Mouse (Mus musculus) heart, postnatal 0 days (tissue): Measurements from ENCODE around the gene Glt8d1. TPM values are rescaled to one million over a fixed set of nuclear protein-coding genes. Genes with fewer than 3 reads are reported as not detected.

Experiments used
- ATAC-seq: fragments of 200-750 bp; cut with Nextera tagmentation; 2 replicates; pipeline ENCODE4 v1.8.0; 2017; ENCODE audit warnings: low read depth, moderate number of reproducible peaks, moderate library complexity; ENCODE audit not compliant: insufficient read depth
- DNase-seq: peaks from one replicate; pipeline ENCODE4 v3.0.0-alpha.2; 2016; ENCODE audit warnings: low spot score
- H3K27ac ChIP-seq: fragments of 300-500 bp; sonication (generic); 2 replicates; pipeline ENCODE4 v1.5.1; 2014; ENCODE audit warnings: low read depth, mild to moderate bottlenecking
- H3K27me3 ChIP-seq: fragments of 300-500 bp; sonication (generic); 2 replicates; pipeline ENCODE4 v1.6.1; 2014; ENCODE audit warnings: low read length, mixed read lengths; ENCODE audit not compliant: control insufficient read depth, insufficient read depth
- H3K36me3 ChIP-seq: fragments of 300-500 bp; sonication (generic); replicated peaks from 2 replicates; pipeline ENCODE4 v1.6.1; 2014; ENCODE audit warnings: low read length, mixed read lengths; ENCODE audit not compliant: control insufficient read depth, insufficient read depth
- H3K4me1 ChIP-seq: fragments of 300-500 bp; sonication (generic); 2 replicates; pipeline ENCODE4 v1.6.1; 2014; ENCODE audit warnings: antibody characterized with exemption; ENCODE audit not compliant: control insufficient read depth, insufficient read depth
- H3K4me2 ChIP-seq: fragments of 300-500 bp; sonication (generic); 2 replicates; pipeline ENCODE4 v1.6.1; 2014; ENCODE audit warnings: low read depth, mild to moderate bottlenecking, low read length, moderate library complexity
- H3K4me3 ChIP-seq: fragments of 300-500 bp; sonication (generic); 2 replicates; pipeline ENCODE4 v1.5.1; 2014; ENCODE audit warnings: low read depth, low read length
- H3K9ac ChIP-seq: fragments of 300-500 bp; sonication (generic); replicated peaks from 2 replicates; pipeline ENCODE4 v1.6.1; 2014; ENCODE audit warnings: low read depth, low read length, mixed read lengths
- H3K9me3 ChIP-seq: fragments of 300-500 bp; sonication (generic); replicated peaks from 2 replicates; pipeline ENCODE4 v1.6.1; 2016; ENCODE audit warnings: low read length; ENCODE audit not compliant: control insufficient read depth
- CTCF ChIP-seq: IDR thresholded peaks from 2 replicates; pipeline ENCODE4 v1.5.1; 2016; ENCODE audit warnings: antibody characterized with exemption, control low read depth, low read depth
- EP300 ChIP-seq: IDR thresholded peaks from 2 replicates; pipeline ENCODE4 v1.6.1; 2016; ENCODE audit warnings: antibody characterized with exemption, low read depth
- WGBS: fragments of 180-500 bp; shearing (Covaris S2); extraction: QIAGEN DNeasy Blood & Tissue Kit; methylation state at CpG from one replicate; pipeline ENCODE4 v1.1.7; 2014; 5-methylcytosine and 5-hydroxymethylcytosine counted together
- polyA plus RNA-seq: library from polyadenylated mRNA; unstranded; fragments of >200 nt; fragmentation: Nextera tagmentation; extraction: Ambion mirVana; gene quantifications from 2 replicates; pipeline ENCODE4 v1.2.1, GENCODE M21; 2015
- total RNA-seq: library from RNA; depleted of rRNA; stranded (reverse); fragments of >200 nt; gene quantifications from 2 replicates; pipeline ENCODE4 v1.2.3, GENCODE M21; 2014; ENCODE audit warnings: low replicate concordance; rRNA removed

Gene Glt8d1
- total and polyA plus RNA-seq, 2 experiments from 2014 or later, result 30.6 to 39.0 TPM

DNA sequence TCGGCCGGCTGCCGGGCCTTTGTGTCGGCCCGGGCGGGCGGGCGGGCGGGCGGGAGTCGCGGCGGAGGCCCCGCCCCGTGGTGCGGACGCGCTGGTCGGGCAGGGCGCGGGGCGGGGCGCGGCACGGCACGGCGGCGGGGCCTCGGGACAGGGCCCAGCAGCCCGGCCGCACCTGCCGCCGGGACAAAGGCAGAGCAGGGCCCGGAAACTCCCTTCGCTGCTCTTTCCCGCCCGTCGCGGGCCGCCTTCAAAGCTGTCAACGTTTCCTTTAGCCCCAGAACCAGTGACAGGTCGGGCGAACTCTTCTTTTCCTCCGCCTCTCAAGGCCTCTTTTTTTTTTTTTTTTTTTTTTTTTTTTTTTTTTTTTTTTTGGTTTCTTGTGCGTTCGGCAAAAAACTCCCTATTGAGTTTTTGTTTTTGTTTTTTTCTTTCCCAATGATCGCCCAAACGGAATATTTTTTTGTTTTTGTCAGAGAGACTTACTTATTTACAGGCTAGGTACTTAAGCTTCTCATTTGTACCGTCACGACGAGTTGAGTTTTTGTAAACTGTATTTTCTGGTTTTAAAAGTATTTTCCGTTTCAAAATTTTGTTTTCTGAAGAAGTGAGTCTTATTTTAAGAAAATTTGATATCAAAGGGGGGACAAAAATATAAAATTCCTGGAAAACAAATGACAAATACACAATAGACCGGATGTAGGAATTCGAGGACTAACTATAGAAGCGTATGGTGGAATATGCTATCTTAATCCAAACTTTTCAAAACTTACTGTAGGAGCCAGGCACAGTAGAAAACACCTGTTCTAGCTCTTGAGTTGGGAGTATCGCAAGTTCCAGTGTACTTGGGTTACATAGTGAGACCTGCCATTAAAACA is 18.4 kb downstream of the Glt8d1 start:
- ATAC-seq (peak; percentile 93), DNase-seq (peak; percentile 65)
- Histone ChIP-seq H3K9me3 (no peaks in the 10 kb centered on the region), H3K9ac (peak overlapping the region; percentile 96), H3K4me1 (peaks cover 19% of the 10 kb centered on the region), H3K27me3 (no peaks in the 10 kb centered on the region), H3K4me2 (peak overlapping the region; percentile 65), H3K36me3 (peaks cover 36% of the 10 kb centered on the region), H3K4me3 (peak overlapping the region; percentile 76), H3K27ac (peak overlapping the region; percentile 99)
- TF ChIP-seq EP300 (no peak), CTCF (no peak)
- 2% methylated on average over 41 of the region's 56 CpGs for WGBS

DNA sequence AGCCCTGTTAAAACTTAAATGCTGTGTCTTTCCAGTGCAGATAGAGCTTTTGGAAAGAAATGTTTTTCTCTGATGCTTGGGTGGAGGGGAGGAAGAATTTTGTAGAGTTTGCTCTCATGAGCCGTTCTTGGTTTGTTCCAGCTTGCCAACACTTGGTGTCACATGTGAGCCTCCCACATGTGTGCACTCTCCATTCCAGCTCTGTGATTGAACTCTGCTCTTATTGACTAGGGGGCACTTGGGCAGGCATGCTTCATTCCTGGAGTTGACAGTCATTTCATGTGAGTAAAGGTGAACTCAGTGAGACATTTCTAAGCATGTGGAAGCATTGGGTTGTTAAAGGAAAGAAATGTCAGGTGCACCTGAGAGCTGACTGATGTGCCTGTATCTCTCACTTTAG is 21.4 kb downstream of the Glt8d1 start:
- Histone ChIP-seq H3K27me3 (no peaks in the 10 kb centered on the region), H3K4me1 (peaks cover 19% of the 10 kb centered on the region), H3K9me3 (no peaks in the 10 kb centered on the region), H3K4me2 (no peak overlapping the region), H3K27ac (no peak overlapping the region), H3K4me3 (no peak overlapping the region), H3K9ac (no peak overlapping the region), H3K36me3 (peaks cover 34% of the 10 kb centered on the region)
- ATAC-seq, result no peak
- TF ChIP-seq EP300 (no peak), CTCF (no peak)
- 17% methylated on average over 1 of the region's 1 CpGs for WGBS
- DNase-seq, result no peak

DNA sequence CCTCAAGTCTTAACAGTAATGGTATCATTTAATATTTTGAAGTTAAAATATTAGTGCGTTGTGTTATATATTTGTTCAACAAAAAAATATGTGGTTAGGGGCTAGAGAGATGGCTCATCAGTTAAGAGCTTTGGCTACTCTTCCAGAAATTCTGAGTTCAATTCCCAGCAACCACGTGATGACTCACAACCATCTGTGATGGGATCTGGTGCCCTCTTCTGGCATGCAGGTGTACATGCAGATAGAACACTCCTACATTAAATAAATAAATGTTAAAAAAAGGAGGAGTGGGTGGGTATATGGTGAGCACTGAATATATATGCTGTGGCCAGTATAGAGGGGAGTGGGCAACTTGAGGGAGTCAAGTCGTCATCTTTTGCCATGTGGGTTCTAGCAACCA is 24.6 kb downstream of the Glt8d1 start:
- peaks cover 61% of the 10 kb centered on the region for H3K36me3 ChIP-seq
- DNase-seq (no peak), ATAC-seq (no peak)
- H3K4me1 ChIP-seq, result 0 out of 2 replicates have a peak, but pooled peaks cover under 1% of the 10 kb centered on the region
- no peaks in the 10 kb centered on the region for H3K9me3 ChIP-seq
- no peak overlapping the region for H3K27ac ChIP-seq
- H3K4me3 ChIP-seq, result no peak overlapping the region
- no peaks in the 10 kb centered on the region for H3K27me3 ChIP-seq
- H3K9ac ChIP-seq, result no peak overlapping the region
- no peak overlapping the region for H3K4me2 ChIP-seq
- TF ChIP-seq EP300 (no peak), CTCF (peak; percentile 28; the same call in 1 of the 2 replicates)
- WGBS, result 76% methylated on average over 3 of the region's 3 CpGs

DNA sequence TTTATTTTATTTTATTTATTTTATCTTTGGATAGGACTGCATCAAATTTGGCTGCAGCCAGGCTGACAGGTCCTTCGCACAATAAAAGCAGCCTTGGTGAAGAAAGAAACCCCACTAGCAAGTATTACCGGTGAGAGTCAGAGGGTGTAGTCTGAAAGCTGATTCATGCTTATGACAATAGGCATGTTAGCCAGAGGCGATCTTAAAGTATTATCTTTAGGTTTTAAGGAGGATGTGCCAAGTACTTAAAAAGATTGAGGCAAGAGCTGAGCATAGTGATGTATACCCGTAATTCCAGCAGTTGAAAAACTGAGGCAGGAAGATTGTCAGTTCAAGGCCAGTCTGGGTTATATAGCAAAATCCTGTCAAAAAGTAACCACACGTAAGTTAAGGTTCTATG is 44.1 kb downstream of the Glt8d1 start:
- no peaks in the 10 kb centered on the region for H3K9me3 ChIP-seq
- no peak overlapping the region for H3K9ac ChIP-seq
- H3K27me3 ChIP-seq, result no peaks in the 10 kb centered on the region
- H3K27ac ChIP-seq, result no peak overlapping the region
- peaks cover 69% of the 10 kb centered on the region for H3K36me3 ChIP-seq
- no peaks in the 10 kb centered on the region for H3K4me1 ChIP-seq
- ATAC-seq (no peak), DNase-seq (no peak)
- H3K4me2 ChIP-seq, result no peak overlapping the region
- no peak overlapping the region for H3K4me3 ChIP-seq
- WGBS, result 89% methylated on average over 5 of the region's 5 CpGs
- TF ChIP-seq CTCF, result no peak
- TF ChIP-seq EP300, result no peak

DNA sequence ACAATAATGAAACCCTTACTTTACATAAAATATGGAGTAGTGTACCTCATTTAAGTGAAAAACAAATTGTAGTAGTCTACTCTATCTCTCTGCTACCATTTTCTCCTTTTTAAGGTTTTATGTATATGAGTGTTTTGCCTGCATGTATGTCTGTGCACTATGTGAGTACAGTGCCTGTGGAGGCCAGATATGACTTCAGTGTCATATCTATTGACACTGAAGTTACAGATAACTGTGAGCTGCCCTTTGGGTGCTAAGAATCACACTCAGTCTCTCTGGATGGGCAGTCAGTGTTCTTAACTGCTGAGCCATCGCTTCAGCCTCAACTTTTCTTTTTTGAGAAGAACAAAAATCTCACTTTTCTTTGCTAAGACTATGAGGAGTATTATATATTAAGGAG is 44.6 kb downstream of the Glt8d1 start:
- no peak for DNase-seq
- TF ChIP-seq EP300 (no peak), CTCF (no peak)
- peaks cover 75% of the 10 kb centered on the region for H3K36me3 ChIP-seq
- no peak overlapping the region for H3K4me2 ChIP-seq
- no peak for ATAC-seq
- H3K4me1 ChIP-seq, result no peaks in the 10 kb centered on the region
- no peaks in the 10 kb centered on the region for H3K9me3 ChIP-seq
- H3K4me3 ChIP-seq, result no peak overlapping the region
- no peaks in the 10 kb centered on the region for H3K27me3 ChIP-seq
- H3K9ac ChIP-seq, result no peak overlapping the region
- WGBS, result 92% methylated on average over 1 of the region's 1 CpGs
- H3K27ac ChIP-seq, result no peak overlapping the region

Other genes with a start within 250 kb of the Glt8d1 start
- gene Tmem110, start 175.8 kb upstream of the Glt8d1 start, total RNA-seq, result 4.7 and 9.5 TPM in 2 replicates
- 9.2 and 9.9 TPM in 2 replicates for gene Tmem110, start 175.8 kb upstream of the Glt8d1 start, polyA plus RNA-seq
- 3.7 and 10.3 TPM in 2 replicates for gene Mustn1, start 122.2 kb upstream of the Glt8d1 start, total RNA-seq
- gene Mustn1, start 122.2 kb upstream of the Glt8d1 start, polyA plus RNA-seq, result 6.8 and 7.2 TPM in 2 replicates
- gene Itih4, start 114.9 kb upstream of the Glt8d1 start, total RNA-seq, result 2.2 and 2.5 TPM in 2 replicates
- 0.61 and 1.0 TPM in 2 replicates for gene Itih4, start 114.9 kb upstream of the Glt8d1 start, polyA plus RNA-seq
- 0.66 and 2.4 TPM in 2 replicates for gene Itih3, start 77.6 kb upstream of the Glt8d1 start, total RNA-seq
- 0.49 and 0.72 TPM in 2 replicates for gene Itih3, start 77.6 kb upstream of the Glt8d1 start, polyA plus RNA-seq
- gene Itih1, start 58.1 kb upstream of the Glt8d1 start, total RNA-seq, result not detected in 2 replicates
- not detected in 2 replicates for gene Itih1, start 58.1 kb upstream of the Glt8d1 start, polyA plus RNA-seq
- gene Nek4, start 50.0 kb upstream of the Glt8d1 start, total RNA-seq, result 4.5 and 11.9 TPM in 2 replicates
- gene Nek4, start 50.0 kb upstream of the Glt8d1 start, polyA plus RNA-seq, result 3.1 and 3.3 TPM in 2 replicates
- 309 and 340 TPM in 2 replicates for gene Spcs1, start 272 bp downstream of the Glt8d1 start, total RNA-seq
- gene Spcs1, start 272 bp downstream of the Glt8d1 start, polyA plus RNA-seq, result 429 and 459 TPM in 2 replicates
- 31.9 and 65.0 TPM in 2 replicates for gene Pbrm1, start 17.7 kb downstream of the Glt8d1 start, total RNA-seq
- 63.2 and 66.5 TPM in 2 replicates for gene Pbrm1, start 17.7 kb downstream of the Glt8d1 start, polyA plus RNA-seq
- gene Gnl3, start 17.8 kb downstream of the Glt8d1 start, total RNA-seq, result 30.5 and 45.8 TPM in 2 replicates
- gene Gnl3, start 17.8 kb downstream of the Glt8d1 start, polyA plus RNA-seq, result 30.7 and 37.3 TPM in 2 replicates
- gene Smim4, start 127.6 kb downstream of the Glt8d1 start, total RNA-seq, result 12.7 and 28.8 TPM in 2 replicates
- gene Smim4, start 127.6 kb downstream of the Glt8d1 start, polyA plus RNA-seq, result 194 and 207 TPM in 2 replicates
- 212 and 269 TPM in 2 replicates for gene Nt5dc2, start 129.7 kb downstream of the Glt8d1 start, total RNA-seq
- gene Nt5dc2, start 129.7 kb downstream of the Glt8d1 start, polyA plus RNA-seq, result 146 and 158 TPM in 2 replicates
- 75.3 and 90.4 TPM in 2 replicates for gene Stab1, start 167.2 kb downstream of the Glt8d1 start, total RNA-seq
- 24.0 and 25.4 TPM in 2 replicates for gene Stab1, start 167.2 kb downstream of the Glt8d1 start, polyA plus RNA-seq
- 2,939 and 3,145 TPM in 2 replicates for gene Tnnc1, start 206.9 kb downstream of the Glt8d1 start, total RNA-seq
- 7,680 and 7,748 TPM in 2 replicates for gene Tnnc1, start 206.9 kb downstream of the Glt8d1 start, polyA plus RNA-seq
- gene Nisch, start 215.5 kb downstream of the Glt8d1 start, total RNA-seq, result 292 and 338 TPM in 2 replicates
- 162 and 171 TPM in 2 replicates for gene Nisch, start 215.5 kb downstream of the Glt8d1 start, polyA plus RNA-seq
- gene Sema3g, start 216.5 kb downstream of the Glt8d1 start, total RNA-seq, result 4.4 and 12.7 TPM in 2 replicates
- 0.75 and 0.90 TPM in 2 replicates for gene Sema3g, start 216.5 kb downstream of the Glt8d1 start, polyA plus RNA-seq
- 2.1 and 7.4 TPM in 2 replicates for gene Phf7, start 249.9 kb downstream of the Glt8d1 start, total RNA-seq
- 11.7 and 12.5 TPM in 2 replicates for gene Phf7, start 249.9 kb downstream of the Glt8d1 start, polyA plus RNA-seq